Mouse (Mus musculus): ENCODE data around the gene Ccdc138. TPM values are rescaled to one million over a fixed set of nuclear protein-coding genes. Genes with fewer than 3 reads are reported as not detected.

Gene Ccdc138
- polyA plus RNA-seq (2014; fragmentation: Nextera tagmentation; extraction: Ambion mirVana), result 7.4 and 9.2 TPM in 2 replicates

GRCm38 (mm10) chr10:58497320-58498284 lies at the start of gene Ccdc138:
TSS of gene Ccdc138 (plus strand) at chr10:58497948.
- DNase-seq (ENCODE audit: low spot score), result peak; percentile 93
- peak within 1 kb of the TSS; percentile 56 for H3K4me3 ChIP-seq (ENCODE audit: low read depth, low read length)
- H3K4me2 ChIP-seq (ENCODE audit: low read depth), result peak within 1 kb of the TSS; percentile 46
- H3K36me3 ChIP-seq (ENCODE audit: control insufficient read depth, insufficient read depth, low read length), result peaks cover 3% of the 10 kb centered on the region
- ATAC-seq (ENCODE audit: insufficient read depth, low FRiP score, low TSS enrichment), result peak; percentile 98
- H3K4me1 ChIP-seq (ENCODE audit: control insufficient read depth, insufficient read depth, low read length), result peaks cover 5% of the 10 kb centered on the region; the same call in 1 of the 2 replicates
- H3K27ac ChIP-seq (ENCODE audit: low read depth, low read length), result peak within 1 kb of the TSS; percentile 70; the same call in 1 of the 2 replicates
- H3K27me3 ChIP-seq (ENCODE audit: control insufficient read depth, insufficient read depth, low read length), result no peaks in the 10 kb centered on the region
- no peaks in the 10 kb centered on the region for H3K9me3 ChIP-seq (ENCODE audit: control insufficient read depth, low read length)
- H3K9ac ChIP-seq (ENCODE audit: low read length), result peak within 1 kb of the TSS; percentile 55
- 1% methylated on average over 50 of the region's 50 CpGs for WGBS

GRCm38 (mm10) chr10:58451575-58451974 lies 46.2 kb upstream of the Ccdc138 start:
- no peak overlapping the region for H3K9ac ChIP-seq (ENCODE audit: low read length)
- H3K27ac ChIP-seq (ENCODE audit: low read depth, low read length), result no peak overlapping the region
- no peaks in the 10 kb centered on the region for H3K27me3 ChIP-seq (ENCODE audit: control insufficient read depth, insufficient read depth, low read length)
- no peaks in the 10 kb centered on the region for H3K4me1 ChIP-seq (ENCODE audit: control insufficient read depth, insufficient read depth, low read length)
- no peak overlapping the region for H3K4me2 ChIP-seq (ENCODE audit: low read depth)
- H3K4me3 ChIP-seq (ENCODE audit: low read depth, low read length), result no peak overlapping the region
- H3K9me3 ChIP-seq (ENCODE audit: control insufficient read depth, low read length), result no peaks in the 10 kb centered on the region
- no peak for ATAC-seq (ENCODE audit: insufficient read depth, low FRiP score, low TSS enrichment)
- no peak for DNase-seq (ENCODE audit: low spot score)
- no peaks in the 10 kb centered on the region for H3K36me3 ChIP-seq (ENCODE audit: control insufficient read depth, insufficient read depth, low read length)

- DNase-seq (ENCODE audit: low spot score), result no peak
Observed at GRCm38 (mm10) chr10:58452185-58452584, 45.6 kb upstream of the Ccdc138 start.

GRCm38 (mm10) chr10:58459896-58460295 lies 37.9 kb upstream of the Ccdc138 start:
- ATAC-seq (ENCODE audit: insufficient read depth, low FRiP score, low TSS enrichment) (no peak), DNase-seq (ENCODE audit: low spot score) (no peak)
- no peak overlapping the region for H3K4me2 ChIP-seq (ENCODE audit: low read depth)
- 96% methylated on average over 1 of the region's 1 CpGs for WGBS
- H3K4me1 ChIP-seq (ENCODE audit: control insufficient read depth, insufficient read depth, low read length), result no peaks in the 10 kb centered on the region
- no peak overlapping the region for H3K4me3 ChIP-seq (ENCODE audit: low read depth, low read length)
- no peak overlapping the region for H3K9ac ChIP-seq (ENCODE audit: low read length)
- peaks cover 5% of the 10 kb centered on the region; the same call in 1 of the 2 replicates for H3K36me3 ChIP-seq (ENCODE audit: control insufficient read depth, insufficient read depth, low read length)
- H3K9me3 ChIP-seq (ENCODE audit: control insufficient read depth, low read length), result no peaks in the 10 kb centered on the region
- no peak overlapping the region for H3K27ac ChIP-seq (ENCODE audit: low read depth, low read length)
- H3K27me3 ChIP-seq (ENCODE audit: control insufficient read depth, insufficient read depth, low read length), result no peaks in the 10 kb centered on the region

More at GRCm38 (mm10) chr10:58452185-58452584, 45.6 kb upstream of the Ccdc138 start:
- Histone ChIP-seq H3K9me3 (ENCODE audit: control insufficient read depth, low read length) (no peaks in the 10 kb centered on the region), H3K4me2 (ENCODE audit: low read depth) (no peak overlapping the region), H3K9ac (ENCODE audit: low read length) (no peak overlapping the region), H3K4me1 (ENCODE audit: control insufficient read depth, insufficient read depth, low read length) (no peaks in the 10 kb centered on the region), H3K27ac (ENCODE audit: low read depth, low read length) (no peak overlapping the region), H3K36me3 (ENCODE audit: control insufficient read depth, insufficient read depth, low read length) (no peaks in the 10 kb centered on the region), H3K27me3 (ENCODE audit: control insufficient read depth, insufficient read depth, low read length) (no peaks in the 10 kb centered on the region), H3K4me3 (ENCODE audit: low read depth, low read length) (no peak overlapping the region)
- WGBS, result 81% methylated on average over 1 of the region's 1 CpGs
- ATAC-seq (ENCODE audit: insufficient read depth, low FRiP score, low TSS enrichment), result no peak

- Histone ChIP-seq H3K27me3 (ENCODE audit: control insufficient read depth, insufficient read depth, low read length) (no peaks in the 10 kb centered on the region), H3K4me1 (ENCODE audit: control insufficient read depth, insufficient read depth, low read length) (no peaks in the 10 kb centered on the region), H3K27ac (ENCODE audit: low read depth, low read length) (no peak overlapping the region), H3K4me2 (ENCODE audit: low read depth) (no peak overlapping the region), H3K9me3 (ENCODE audit: control insufficient read depth, low read length) (no peaks in the 10 kb centered on the region), H3K4me3 (ENCODE audit: low read depth, low read length) (no peak overlapping the region), H3K9ac (ENCODE audit: low read length) (no peak overlapping the region), H3K36me3 (ENCODE audit: control insufficient read depth, insufficient read depth, low read length) (peaks cover 5% of the 10 kb centered on the region)
- DNase-seq (ENCODE audit: low spot score), result no peak
- no peak for ATAC-seq (ENCODE audit: insufficient read depth, low FRiP score, low TSS enrichment)
- WGBS, result 91% methylated on average over 5 of the region's 5 CpGs
Observed at GRCm38 (mm10) chr10:58477086-58477755, 20.5 kb upstream of the Ccdc138 start.

- Histone ChIP-seq H3K4me1 (ENCODE audit: control insufficient read depth, insufficient read depth, low read length) (no peaks in the 10 kb centered on the region), H3K36me3 (ENCODE audit: control insufficient read depth, insufficient read depth, low read length) (peaks cover 5% of the 10 kb centered on the region)
- no peak for ATAC-seq (ENCODE audit: insufficient read depth, low FRiP score, low TSS enrichment)
Observed at GRCm38 (mm10) chr10:58478071-58478578, 19.6 kb upstream of the Ccdc138 start.

GRCm38 (mm10) chr10:58479954-58480490 lies 17.7 kb upstream of the Ccdc138 start:
- ATAC-seq (ENCODE audit: insufficient read depth, low FRiP score, low TSS enrichment), result no peak

More at GRCm38 (mm10) chr10:58478071-58478578, 19.6 kb upstream of the Ccdc138 start:
- H3K27ac ChIP-seq (ENCODE audit: low read depth, low read length), result no peak overlapping the region
- H3K4me2 ChIP-seq (ENCODE audit: low read depth), result no peak overlapping the region
- H3K9ac ChIP-seq (ENCODE audit: low read length), result no peak overlapping the region
- DNase-seq (ENCODE audit: low spot score), result no peak
- H3K9me3 ChIP-seq (ENCODE audit: control insufficient read depth, low read length), result no peaks in the 10 kb centered on the region
- H3K27me3 ChIP-seq (ENCODE audit: control insufficient read depth, insufficient read depth, low read length), result no peaks in the 10 kb centered on the region
- 96% methylated on average over 2 of the region's 2 CpGs for WGBS
- no peak overlapping the region for H3K4me3 ChIP-seq (ENCODE audit: low read depth, low read length)

GRCm38 (mm10) chr10:58491031-58491430 lies 6.7 kb upstream of the Ccdc138 start:
- H3K4me3 ChIP-seq (ENCODE audit: low read depth, low read length), result no peak overlapping the region
- ATAC-seq (ENCODE audit: insufficient read depth, low FRiP score, low TSS enrichment) (no peak), DNase-seq (ENCODE audit: low spot score) (no peak)
- no peak overlapping the region for H3K4me2 ChIP-seq (ENCODE audit: low read depth)
- H3K9ac ChIP-seq (ENCODE audit: low read length), result no peak overlapping the region
- H3K36me3 ChIP-seq (ENCODE audit: control insufficient read depth, insufficient read depth, low read length), result peaks cover 6% of the 10 kb centered on the region
- H3K27ac ChIP-seq (ENCODE audit: low read depth, low read length), result no peak overlapping the region
- no peaks in the 10 kb centered on the region for H3K4me1 ChIP-seq (ENCODE audit: control insufficient read depth, insufficient read depth, low read length)
- no peaks in the 10 kb centered on the region for H3K9me3 ChIP-seq (ENCODE audit: control insufficient read depth, low read length)
- 96% methylated on average over 5 of the region's 5 CpGs for WGBS
- no peaks in the 10 kb centered on the region for H3K27me3 ChIP-seq (ENCODE audit: control insufficient read depth, insufficient read depth, low read length)

More at GRCm38 (mm10) chr10:58479954-58480490, 17.7 kb upstream of the Ccdc138 start:
- no peak overlapping the region for H3K27ac ChIP-seq (ENCODE audit: low read depth, low read length)
- H3K36me3 ChIP-seq (ENCODE audit: control insufficient read depth, insufficient read depth, low read length), result peaks cover 5% of the 10 kb centered on the region
- DNase-seq (ENCODE audit: low spot score), result no peak
- H3K4me2 ChIP-seq (ENCODE audit: low read depth), result no peak overlapping the region
- no peaks in the 10 kb centered on the region for H3K4me1 ChIP-seq (ENCODE audit: control insufficient read depth, insufficient read depth, low read length)
- no peaks in the 10 kb centered on the region for H3K27me3 ChIP-seq (ENCODE audit: control insufficient read depth, insufficient read depth, low read length)
- no peaks in the 10 kb centered on the region for H3K9me3 ChIP-seq (ENCODE audit: control insufficient read depth, low read length)
- H3K4me3 ChIP-seq (ENCODE audit: low read depth, low read length), result no peak overlapping the region
- WGBS, result 93% methylated on average over 4 of the region's 4 CpGs
- H3K9ac ChIP-seq (ENCODE audit: low read length), result no peak overlapping the region

Measured in neural tube, embryonic 11.5 days (tissue).